Mouse (Mus musculus) heart, embryonic 10.5 days (tissue): ENCODE measurements around the gene Eif3i. TPM values are rescaled to one million over a fixed set of nuclear protein-coding genes. Genes with fewer than 3 reads are reported as not detected.

Experiments
- DNase-seq: peaks from one replicate; pipeline ENCODE4 v3.0.0-alpha.2; 2017; ENCODE audit warnings: low spot score
- H3K27ac ChIP-seq: fragments of 300-500 bp; sonication (generic); 2 replicates; pipeline ENCODE4 v1.5.1; 2016; ENCODE audit warnings: mild to moderate bottlenecking
- H3K27me3 ChIP-seq: fragments of 300-500 bp; sonication (generic); 2 replicates; pipeline ENCODE4 v1.6.1; 2016; ENCODE audit warnings: mild to moderate bottlenecking; ENCODE audit not compliant: poor library complexity, insufficient read depth, severe bottlenecking
- H3K36me3 ChIP-seq: fragments of 300-500 bp; sonication (generic); 2 replicates; pipeline ENCODE4 v1.6.1; 2016; ENCODE audit warnings: mild to moderate bottlenecking, moderate library complexity
- H3K4me1 ChIP-seq: fragments of 300-500 bp; sonication (generic); 2 replicates; pipeline ENCODE4 v1.6.1; 2016; ENCODE audit warnings: mild to moderate bottlenecking
- H3K4me3 ChIP-seq: fragments of 300-500 bp; sonication (generic); 2 replicates; pipeline ENCODE4 v1.5.1; 2016; ENCODE audit warnings: mild to moderate bottlenecking, moderate library complexity
- H3K9me3 ChIP-seq: fragments of 300-500 bp; sonication (generic); 2 replicates; pipeline ENCODE4 v1.6.1; 2016; ENCODE audit warnings: mild to moderate bottlenecking, moderate library complexity
- WGBS: fragments of 180-500 bp; shearing (Covaris S2); methylation state at CpG from one replicate; pipeline ENCODE4 v1.1.7; 2016; 5-methylcytosine and 5-hydroxymethylcytosine counted together
- polyA plus RNA-seq: library from polyadenylated mRNA; unstranded; fragments of >200 nt; fragmentation: Nextera tagmentation; extraction: Ambion mirVana; gene quantifications from 2 replicates; pipeline ENCODE4 v1.2.1, GENCODE M21; 2016

Gene Eif3i
- polyA plus RNA-seq, 1 experiment from 2014 or later = 236 TPM

- peaks cover 10% of the 10 kb centered on the region; the same call in 1 of the 2 replicates for H3K27me3 ChIP-seq
- no peak within 1 kb of the TSS for H3K4me3 ChIP-seq
- no peaks in the 10 kb centered on the region for H3K9me3 ChIP-seq
- H3K4me1 ChIP-seq = peaks cover 8% of the 10 kb centered on the region
- peak within 1 kb of the TSS; percentile 43; the same call in 1 of the 2 replicates for H3K27ac ChIP-seq
- WGBS = 67% methylated on average over 5 of the region's 5 CpGs
- DNase-seq = no peak
- H3K36me3 ChIP-seq = no peaks in the 10 kb centered on the region
These were observed 22.0 kb downstream of the Eif3i start, which contains the start of gene Fam167b for GRCm38 (mm10) chr4:129578466-129578865. TSS of gene Fam167b (minus strand) at chr4:129578549.

- WGBS = 78% methylated on average over 7 of the region's 7 CpGs
- Histone ChIP-seq H3K36me3 (no peaks in the 10 kb centered on the region), H3K9me3 (no peaks in the 10 kb centered on the region), H3K4me3 (no peak overlapping the region), H3K27me3 (peaks cover 10% of the 10 kb centered on the region; the same call in 1 of the 2 replicates), H3K27ac (0 out of 2 replicates have a peak overlapping the region, but pooled peaks have one; percentile 43), H3K4me1 (peaks cover 16% of the 10 kb centered on the region)
- no peak for DNase-seq
These were observed 22.8 kb downstream of the Eif3i start for GRCm38 (mm10) chr4:129577688-129578087.

GRCm38 (mm10) chr4:129576863-129577491, 23.5 kb downstream of the Eif3i start:
- Histone ChIP-seq H3K27ac (0 out of 2 replicates have a peak overlapping the region, but pooled peaks have one; percentile 4), H3K4me1 (peaks cover 17% of the 10 kb centered on the region), H3K27me3 (peaks cover 10% of the 10 kb centered on the region; the same call in 1 of the 2 replicates), H3K4me3 (peak overlapping the region; percentile 34), H3K36me3 (no peaks in the 10 kb centered on the region), H3K9me3 (no peaks in the 10 kb centered on the region)
- 31% methylated on average over 21 of the region's 21 CpGs for WGBS
- DNase-seq = no peak

GRCm38 (mm10) chr4:129575171-129575844, 25.1 kb downstream of the Eif3i start:
- DNase-seq = no peak
- Histone ChIP-seq H3K27me3 (peaks cover 10% of the 10 kb centered on the region; the same call in 1 of the 2 replicates), H3K4me1 (peaks cover 17% of the 10 kb centered on the region), H3K9me3 (no peaks in the 10 kb centered on the region), H3K36me3 (no peaks in the 10 kb centered on the region), H3K27ac (peak overlapping the region; percentile 76), H3K4me3 (0 out of 2 replicates have a peak overlapping the region, but pooled peaks have one; percentile 15)
- 35% methylated on average over 7 of the region's 8 CpGs for WGBS

- Histone ChIP-seq H3K9me3 (no peaks in the 10 kb centered on the region), H3K27me3 (peaks cover 10% of the 10 kb centered on the region; the same call in 1 of the 2 replicates), H3K27ac (peak within 1 kb of the TSS; percentile 44; the same call in 1 of the 2 replicates), H3K4me3 (no peak within 1 kb of the TSS), H3K4me1 (peaks cover 17% of the 10 kb centered on the region), H3K36me3 (no peaks in the 10 kb centered on the region)
- DNase-seq = no peak
- 91% methylated on average over 8 of the region's 8 CpGs for WGBS
These were observed 27.0 kb downstream of the Eif3i start, which contains the start of gene Lck for GRCm38 (mm10) chr4:129573430-129573829. TSS of gene Lck (minus strand) at chr4:129573641.

- no peaks in the 10 kb centered on the region for H3K36me3 ChIP-seq
- H3K27ac ChIP-seq = peak overlapping the region; percentile 30; the same call in 1 of the 2 replicates
- no peak for DNase-seq
- no peak overlapping the region for H3K4me3 ChIP-seq
- 91% methylated on average over 4 of the region's 4 CpGs for WGBS
- H3K9me3 ChIP-seq = no peaks in the 10 kb centered on the region
- peaks cover 17% of the 10 kb centered on the region for H3K4me1 ChIP-seq
- H3K27me3 ChIP-seq = peaks cover 6% of the 10 kb centered on the region; the same call in 1 of the 2 replicates
These were observed 27.4 kb downstream of the Eif3i start for GRCm38 (mm10) chr4:129573093-129573370.

- peak overlapping the region; percentile 44 for H3K27ac ChIP-seq
These were observed 28.0 kb downstream of the Eif3i start for GRCm38 (mm10) chr4:129572236-129573092.

GRCm38 (mm10) chr4:129571551-129572084, 28.8 kb downstream of the Eif3i start:
- Histone ChIP-seq H3K36me3 (no peaks in the 10 kb centered on the region), H3K4me1 (peaks cover 13% of the 10 kb centered on the region), H3K27ac (no peak overlapping the region), H3K9me3 (no peaks in the 10 kb centered on the region), H3K4me3 (no peak overlapping the region), H3K27me3 (no peaks in the 10 kb centered on the region)
- no peak for DNase-seq
- WGBS = 71% methylated on average over 8 of the region's 8 CpGs

More at GRCm38 (mm10) chr4:129572236-129573092, 28.0 kb downstream of the Eif3i start:
- 68% methylated on average over 13 of the region's 13 CpGs for WGBS
- Histone ChIP-seq H3K9me3 (no peaks in the 10 kb centered on the region), H3K27me3 (0 out of 2 replicates have a peak, but pooled peaks cover 4% of the 10 kb centered on the region), H3K4me1 (peaks cover 17% of the 10 kb centered on the region), H3K4me3 (no peak overlapping the region), H3K36me3 (no peaks in the 10 kb centered on the region)
- no peak for DNase-seq

GRCm38 (mm10) chr4:129570028-129570427, 30.4 kb downstream of the Eif3i start:
- Histone ChIP-seq H3K27ac (no peak overlapping the region), H3K36me3 (no peaks in the 10 kb centered on the region), H3K9me3 (no peaks in the 10 kb centered on the region), H3K4me1 (peaks cover 11% of the 10 kb centered on the region), H3K4me3 (no peak overlapping the region), H3K27me3 (no peaks in the 10 kb centered on the region)
- DNase-seq = no peak
- WGBS = 79% methylated on average over 6 of the region's 6 CpGs

GRCm38 (mm10) chr4:129568366-129568765, 32.1 kb downstream of the Eif3i start:
- no peaks in the 10 kb centered on the region for H3K9me3 ChIP-seq
- no peaks in the 10 kb centered on the region for H3K27me3 ChIP-seq
- peaks cover 8% of the 10 kb centered on the region; the same call in 1 of the 2 replicates for H3K4me1 ChIP-seq
- no peak overlapping the region for H3K27ac ChIP-seq
- H3K36me3 ChIP-seq = no peaks in the 10 kb centered on the region
- DNase-seq = no peak
- no peak overlapping the region for H3K4me3 ChIP-seq
- WGBS = 87% methylated on average over 7 of the region's 7 CpGs

- no peak overlapping the region for H3K4me3 ChIP-seq
- 82% methylated on average over 6 of the region's 6 CpGs for WGBS
- no peaks in the 10 kb centered on the region for H3K4me1 ChIP-seq
- no peaks in the 10 kb centered on the region for H3K27me3 ChIP-seq
- H3K27ac ChIP-seq = no peak overlapping the region
- H3K36me3 ChIP-seq = no peaks in the 10 kb centered on the region
- no peak for DNase-seq
- no peaks in the 10 kb centered on the region for H3K9me3 ChIP-seq
These were observed 35.3 kb downstream of the Eif3i start for GRCm38 (mm10) chr4:129565139-129565538.

GRCm38 (mm10) chr4:129563718-129564117, 36.7 kb downstream of the Eif3i start:
- H3K27ac ChIP-seq = no peak overlapping the region
- H3K9me3 ChIP-seq = no peaks in the 10 kb centered on the region
- no peaks in the 10 kb centered on the region for H3K27me3 ChIP-seq
- H3K36me3 ChIP-seq = no peaks in the 10 kb centered on the region
- H3K4me3 ChIP-seq = no peak overlapping the region
- H3K4me1 ChIP-seq = no peaks in the 10 kb centered on the region
- 73% methylated on average over 8 of the region's 8 CpGs for WGBS
- no peak for DNase-seq
